Mouse (Mus musculus): ENCODE measurements around the gene Pitpnm1. TPM values are rescaled to one million over a fixed set of nuclear protein-coding genes. Genes with fewer than 3 reads are reported as not detected.
"Not testable (repeated sequence)": the region's sequence is repeated elsewhere in the genome, so short reads cannot be mapped to it uniquely, and the experiment has no call there.

Gene Pitpnm1
- total and polyA plus RNA-seq, 3 experiments: 15.9 to 43.8 (median 34.7) TPM

GRCm38 (mm10) chr19:4063357-4063756 is 36.4 kb upstream of the Pitpnm1 start:
- H3K79me2 ChIP-seq (replicated peaks; ENCODE audit: control insufficient read depth, extremely low read depth, insufficient read depth, poor library complexity, severe bottlenecking); H3K36me3 ChIP-seq (replicated peaks in 1 of 2; ENCODE audit: control insufficient read depth in 1 of 2, insufficient read depth in 1 of 2, low read length in 1 of 2); H3K4me2 ChIP-seq (ENCODE audit: insufficient read depth, low read depth, poor library complexity, severe bottlenecking); H3K4me3 ChIP-seq (replicated peaks in 1 of 3; ENCODE audit: low read depth in 2 of 3, low read length in 2 of 3, poor library complexity in 1 of 3); H3K9me3 ChIP-seq (replicated peaks; ENCODE audit: low read length); H3K27ac ChIP-seq (ENCODE audit: insufficient read depth, low read depth); in situ Hi-C loops (cut with MboI; ENCODE audit: low pct_ligation_motif_present, low pct_unique_long_range_greater_than_20kb, low sequenced_read_pairs); DNase-seq (ENCODE audit: extremely low read depth); dilution Hi-C loops (cut with MboI; ENCODE audit: extremely low pct_ligation_motif_present, extremely low pct_unique_long_range_greater_than_20kb, low sequenced_read_pairs); H3K9ac ChIP-seq (ENCODE audit: insufficient read depth, low read depth); H3K27me3 ChIP-seq (replicated peaks): not testable (repeated sequence)
- peaks cover 9 to 13% of the 10 kb centered on the region in 2 experiments for H3K4me1 ChIP-seq (ENCODE audit: control insufficient read depth in 1 of 2, insufficient read depth in 2 of 2)

GRCm38 (mm10) chr19:4064501-4064900 is 35.3 kb upstream of the Pitpnm1 start:
- H3K4me2 ChIP-seq (ENCODE audit: insufficient read depth, low read depth, poor library complexity, severe bottlenecking); H3K9me3 ChIP-seq (replicated peaks; ENCODE audit: low read length); H3K27me3 ChIP-seq (replicated peaks); H3K9ac ChIP-seq (ENCODE audit: insufficient read depth, low read depth); H3K4me1 ChIP-seq (ENCODE audit: control insufficient read depth in 1 of 2, insufficient read depth in 2 of 2); H3K36me3 ChIP-seq (replicated peaks in 1 of 2; ENCODE audit: control insufficient read depth in 1 of 2, insufficient read depth in 1 of 2, low read length in 1 of 2); H3K79me2 ChIP-seq (replicated peaks; ENCODE audit: control insufficient read depth, extremely low read depth, insufficient read depth, poor library complexity, severe bottlenecking); DNase-seq (ENCODE audit: extremely low read depth); H3K4me3 ChIP-seq (replicated peaks in 1 of 3; ENCODE audit: low read depth in 2 of 3, low read length in 2 of 3, poor library complexity in 1 of 3); dilution Hi-C loops (cut with MboI; ENCODE audit: extremely low pct_ligation_motif_present, extremely low pct_unique_long_range_greater_than_20kb, low sequenced_read_pairs); in situ Hi-C loops (cut with MboI; ENCODE audit: low pct_ligation_motif_present, low pct_unique_long_range_greater_than_20kb, low sequenced_read_pairs); H3K27ac ChIP-seq (ENCODE audit: insufficient read depth, low read depth): not testable (repeated sequence)

GRCm38 (mm10) chr19:4066280-4066679 is 33.5 kb upstream of the Pitpnm1 start:
- TF ChIP-seq JUND (conservative IDR thresholded peaks at IDR 0.05; ENCODE audit: low read depth, low read length) (no peak), SIN3A (IDR thresholded peaks at IDR 0.05; ENCODE audit: low read length) (no peak), BHLHE40 (IDR thresholded peaks at IDR 0.05; ENCODE audit: low read depth, low read length) (no peak), ZMIZ1 (IDR thresholded peaks at IDR 0.05; ENCODE audit: low read depth, low read length) (no peak), TCF12 (IDR thresholded peaks at IDR 0.05; ENCODE audit: low read depth, low read length) (no peak), EP300 (IDR thresholded peaks at IDR 0.05; ENCODE audit: low read length) (no peak), NELFE (IDR thresholded peaks at IDR 0.05; ENCODE audit: low read depth, low read length) (no peak), MYC (IDR thresholded peaks at IDR 0.05; ENCODE audit: low read depth, low read length) (no peak), UBTF (IDR thresholded peaks at IDR 0.05; ENCODE audit: low read depth, low read length) (no peak), POLR2AphosphoS2 (IDR thresholded peaks at IDR 0.05; ENCODE audit: low read depth, low read length) (no peak)
- H3K9ac ChIP-seq (ENCODE audit: insufficient read depth, low read depth): no peak overlapping the region
- H3K27ac ChIP-seq (ENCODE audit: insufficient read depth, low read depth): no peak overlapping the region

More at GRCm38 (mm10) chr19:4066280-4066679, 33.5 kb upstream of the Pitpnm1 start:
- Histone ChIP-seq H3K36me3 (replicated peaks in 1 of 2; ENCODE audit: control insufficient read depth in 1 of 2, insufficient read depth in 1 of 2, low read length in 1 of 2) (no peaks in the 10 kb centered on the region), H3K4me1 (ENCODE audit: control insufficient read depth in 1 of 2, insufficient read depth in 2 of 2) (no peaks in the 10 kb centered on the region), H3K79me2 (replicated peaks; ENCODE audit: control insufficient read depth, extremely low read depth, insufficient read depth, poor library complexity, severe bottlenecking) (no peaks in the 10 kb centered on the region), H3K9me3 (replicated peaks; ENCODE audit: low read length) (no peaks in the 10 kb centered on the region), H3K27me3 (replicated peaks) (peaks cover 3% of the 10 kb centered on the region), H3K4me3 (replicated peaks in 1 of 3; ENCODE audit: low read depth in 2 of 3, low read length in 2 of 3, poor library complexity in 1 of 3) (no peak overlapping the region), H3K4me2 (ENCODE audit: insufficient read depth, low read depth, poor library complexity, severe bottlenecking) (no peak overlapping the region)
- in situ Hi-C loops (cut with MboI; ENCODE audit: low pct_ligation_motif_present, low pct_unique_long_range_greater_than_20kb, low sequenced_read_pairs): no loop called here
- dilution Hi-C loops (cut with MboI; ENCODE audit: extremely low pct_ligation_motif_present, extremely low pct_unique_long_range_greater_than_20kb, low sequenced_read_pairs): no loop called here
- no peak for DNase-seq (ENCODE audit: extremely low read depth)
